Mouse (Mus musculus) brain, embryonic 18.5 days (tissue): ENCODE results near the gene Dapk1.

Experiments used
- DNase-seq: peaks from one replicate; pipeline ENCODE4 v3.0.0-alpha.2; 2012; ENCODE audit warnings: low read depth, low spot score

Dapk1 gene

GRCm38 (mm10) chr13:60664058-60664457, 62.3 kb downstream of the Dapk1 start:
- DNase-seq, result no peak

DNA sequence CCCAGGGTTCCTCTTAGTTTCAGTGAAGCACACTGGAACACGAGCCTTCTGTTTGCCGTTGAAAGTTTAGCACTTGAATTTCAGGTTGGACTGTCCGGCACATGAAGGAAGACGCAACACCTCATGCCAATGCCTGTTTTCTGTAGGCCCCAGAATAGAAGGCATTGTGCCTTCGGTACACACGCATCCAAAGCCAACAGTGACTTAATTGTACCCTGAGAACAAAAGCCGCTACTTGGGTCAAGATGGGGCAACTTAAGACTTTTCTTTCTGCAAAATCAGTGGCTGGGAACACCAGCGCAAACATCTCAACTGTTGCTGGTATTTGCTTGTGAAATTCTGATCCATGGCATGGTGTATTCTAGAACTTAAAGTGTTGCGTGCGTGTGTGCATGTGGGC, 63.1 kb downstream of the Dapk1 start:
- no peak for DNase-seq

- DNase-seq, result no peak
These were observed 63.7 kb downstream of the Dapk1 start for GRCm38 (mm10) chr13:60665402-60665801.

GRCm38 (mm10) chr13:60668036-60668435, 66.3 kb downstream of the Dapk1 start:
- no peak for DNase-seq

DNA sequence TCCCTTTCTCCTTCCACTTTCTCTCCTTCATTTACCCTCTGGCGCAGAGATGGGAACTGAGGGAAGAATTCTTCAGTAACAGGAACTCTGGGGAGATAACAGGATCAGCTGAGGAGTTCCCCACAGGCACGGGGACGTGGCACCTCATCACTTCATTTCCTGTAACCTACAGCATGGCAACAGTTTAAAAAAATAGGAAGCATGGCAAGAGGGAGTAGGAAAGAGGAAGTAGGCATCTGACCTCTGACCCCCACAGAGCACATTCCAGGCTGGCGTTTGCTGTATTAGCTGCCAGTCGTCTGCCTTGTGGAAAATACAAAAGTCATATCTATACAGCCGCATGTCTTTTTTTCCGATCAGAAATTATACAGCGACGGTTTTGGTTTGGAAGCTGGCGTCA, 68.9 kb downstream of the Dapk1 start:
- no peak for DNase-seq

DNA sequence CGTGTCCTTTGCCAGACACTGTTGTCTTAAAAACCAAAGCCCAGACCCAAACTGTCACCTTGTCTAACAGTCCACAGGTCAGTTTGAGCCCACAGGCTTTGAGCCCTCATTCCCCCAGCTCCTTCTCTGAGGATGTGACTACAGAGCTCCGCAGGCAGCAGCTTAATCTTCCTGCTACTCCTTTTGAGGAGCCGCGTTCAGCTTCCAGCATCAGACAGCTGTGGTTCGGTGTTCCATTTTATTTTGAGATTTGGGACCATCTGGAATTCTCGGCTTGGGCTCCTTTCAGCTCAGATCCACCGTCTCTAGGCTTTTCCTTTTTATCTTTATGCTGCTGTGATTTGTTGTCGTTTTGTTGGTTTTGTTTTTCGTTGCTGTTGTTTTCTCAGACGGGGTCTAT, 69.5 kb downstream of the Dapk1 start:
- DNase-seq, result no peak

GRCm38 (mm10) chr13:60672287-60672686, 70.5 kb downstream of the Dapk1 start:
- DNase-seq, result no peak

DNA sequence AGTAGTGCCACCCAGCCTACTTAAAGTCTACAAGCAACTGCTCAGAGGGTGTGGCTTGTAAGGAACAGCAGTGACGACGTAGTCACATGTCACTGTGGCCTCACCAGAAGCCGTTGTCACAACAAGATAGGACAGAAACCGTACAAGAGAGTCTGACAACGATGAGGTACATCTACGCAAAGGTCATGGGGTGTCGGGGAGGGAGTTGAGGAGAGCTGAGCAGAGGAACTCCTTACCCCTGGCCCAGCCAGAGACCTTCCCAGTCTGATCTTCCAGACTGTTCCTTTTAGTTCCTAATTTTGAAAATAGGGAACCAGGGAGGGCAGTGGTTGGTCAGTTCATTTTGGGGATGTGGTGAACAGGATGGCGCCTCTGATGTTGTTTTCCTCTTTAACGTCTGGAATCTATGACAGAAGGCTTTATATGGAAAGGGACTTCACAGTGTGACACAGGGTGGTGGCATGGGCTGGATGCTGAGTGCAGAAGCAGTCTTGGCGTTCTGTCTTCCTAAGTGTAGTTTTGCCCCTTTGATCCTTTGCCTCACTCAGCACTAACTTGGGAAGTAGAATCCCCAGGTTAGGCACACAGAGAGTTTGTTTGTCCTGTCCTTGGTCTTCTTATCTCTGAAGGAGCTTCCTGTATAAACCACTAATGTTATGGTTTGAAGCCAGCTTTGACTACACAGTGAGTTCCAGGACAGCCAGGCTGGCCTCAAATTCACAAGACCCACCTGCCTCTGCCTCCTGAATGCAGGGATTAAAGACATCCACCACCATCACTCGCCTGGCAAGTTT, 71.3 kb downstream of the Dapk1 start:
- no peak for DNase-seq

DNA sequence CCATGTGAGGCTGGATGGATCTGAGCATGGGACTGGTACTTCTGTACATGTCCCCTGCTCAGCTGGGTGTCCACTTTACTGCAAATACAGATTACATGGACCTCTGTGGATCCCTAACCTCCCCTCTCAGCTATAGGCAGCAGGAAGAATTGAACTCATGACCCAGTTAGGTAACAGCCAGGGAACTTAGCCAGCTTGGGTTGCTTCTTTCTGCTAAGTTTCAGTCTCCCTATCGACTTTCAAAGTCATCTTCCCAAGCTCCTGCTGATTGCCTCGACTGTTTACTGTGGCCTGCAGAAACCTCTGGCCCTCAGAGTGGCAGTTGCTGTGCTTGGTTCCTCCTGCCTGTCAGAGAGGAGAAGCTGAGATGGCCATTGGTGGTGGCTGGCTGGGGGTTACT, 72.6 kb downstream of the Dapk1 start:
- DNase-seq, result no peak

- no peak for DNase-seq
These were observed 73.2 kb downstream of the Dapk1 start for GRCm38 (mm10) chr13:60674911-60675310.

DNA sequence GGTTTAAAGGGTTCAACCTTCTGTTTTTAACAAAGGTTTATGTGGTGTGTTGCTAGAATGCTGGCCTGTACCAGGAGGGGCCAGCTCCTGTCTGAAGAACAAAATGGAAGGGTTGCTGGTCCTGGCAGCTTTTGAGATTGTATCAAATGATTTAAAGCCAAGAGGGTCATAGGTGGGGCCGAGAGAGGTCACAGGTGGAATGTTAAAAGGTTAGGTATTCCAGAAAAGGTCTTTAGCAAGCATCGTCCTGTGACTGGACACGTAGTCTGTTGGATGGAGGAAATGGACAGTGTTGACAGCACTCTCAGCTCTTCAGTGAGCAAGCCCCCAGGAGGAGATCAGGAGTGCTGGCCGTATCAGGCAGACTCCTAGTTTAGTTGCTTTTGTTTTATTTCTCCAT, 73.7 kb downstream of the Dapk1 start:
- DNase-seq, result no peak

- DNase-seq, result no peak
These were observed 77.2 kb downstream of the Dapk1 start for GRCm38 (mm10) chr13:60678912-60679311.

GRCm38 (mm10) chr13:60682714-60683695, 81.3 kb downstream of the Dapk1 start:
- no peak for DNase-seq

GRCm38 (mm10) chr13:60684050-60684760, 82.5 kb downstream of the Dapk1 start:
- no peak for DNase-seq

- DNase-seq, result no peak
These were observed 83.1 kb downstream of the Dapk1 start for GRCm38 (mm10) chr13:60684806-60685205.

DNA sequence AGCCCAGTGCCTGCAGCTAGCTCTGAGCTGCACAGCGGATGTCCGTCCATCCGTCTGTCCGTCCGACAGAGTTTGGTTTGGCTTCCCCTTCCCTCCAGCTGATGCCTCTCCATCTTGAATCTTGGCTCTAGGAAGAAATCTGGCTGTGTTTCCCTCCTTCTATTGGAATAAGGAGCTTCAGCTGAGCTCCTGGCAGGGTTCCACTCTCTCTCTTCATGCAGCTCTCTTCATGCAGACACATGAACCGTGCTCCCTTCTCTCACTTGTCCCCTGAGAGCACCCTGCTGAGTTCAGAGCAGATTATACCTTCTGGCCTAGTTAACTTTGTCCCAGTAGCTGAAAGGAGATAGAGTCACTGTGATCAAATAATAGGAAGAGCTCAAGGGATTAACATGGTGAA, 83.5 kb downstream of the Dapk1 start:
- peak; percentile 45 for DNase-seq

- DNase-seq, result no peak
These were observed 84.4 kb downstream of the Dapk1 start for GRCm38 (mm10) chr13:60686024-60686663.

GRCm38 (mm10) chr13:60686967-60687366, 85.2 kb downstream of the Dapk1 start:
- no peak for DNase-seq

DNA sequence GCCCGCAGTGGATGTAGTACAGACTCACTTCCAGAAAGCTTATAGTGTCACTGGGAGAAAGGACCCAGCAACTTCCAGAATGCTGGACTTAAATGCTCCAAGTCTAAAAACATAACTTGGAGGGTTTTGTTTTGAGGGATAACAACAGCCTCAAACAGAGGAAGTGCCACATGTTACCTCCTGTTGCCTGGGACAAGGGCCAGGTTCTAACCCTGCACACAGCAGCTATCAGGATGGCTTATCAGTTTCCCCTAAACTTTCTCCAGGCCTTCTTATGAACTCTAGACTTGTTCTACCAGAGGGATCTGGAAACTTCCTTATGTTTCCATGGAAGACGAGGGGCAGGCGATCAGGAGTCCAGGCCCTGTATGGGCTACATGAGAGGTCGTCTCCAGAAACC, 85.7 kb downstream of the Dapk1 start:
- DNase-seq, result no peak

GRCm38 (mm10) chr13:60687891-60688290, 86.1 kb downstream of the Dapk1 start:
- no peak for DNase-seq

GRCm38 (mm10) chr13:60690921-60691320, 89.2 kb downstream of the Dapk1 start:
- no peak for DNase-seq
